Mouse (Mus musculus): ENCODE measurements around the gene Ttll6. TPM values are rescaled to one million over a fixed set of nuclear protein-coding genes. Genes with fewer than 3 reads are reported as not detected.

Ttll6 gene
- total RNA-seq, 2 experiments from 2014 or later, result not detected

- DNase-seq, result no peak
These were observed 35.4 kb downstream of the Ttll6 start for GRCm38 (mm10) chr11:96169016-96169415.

DNA sequence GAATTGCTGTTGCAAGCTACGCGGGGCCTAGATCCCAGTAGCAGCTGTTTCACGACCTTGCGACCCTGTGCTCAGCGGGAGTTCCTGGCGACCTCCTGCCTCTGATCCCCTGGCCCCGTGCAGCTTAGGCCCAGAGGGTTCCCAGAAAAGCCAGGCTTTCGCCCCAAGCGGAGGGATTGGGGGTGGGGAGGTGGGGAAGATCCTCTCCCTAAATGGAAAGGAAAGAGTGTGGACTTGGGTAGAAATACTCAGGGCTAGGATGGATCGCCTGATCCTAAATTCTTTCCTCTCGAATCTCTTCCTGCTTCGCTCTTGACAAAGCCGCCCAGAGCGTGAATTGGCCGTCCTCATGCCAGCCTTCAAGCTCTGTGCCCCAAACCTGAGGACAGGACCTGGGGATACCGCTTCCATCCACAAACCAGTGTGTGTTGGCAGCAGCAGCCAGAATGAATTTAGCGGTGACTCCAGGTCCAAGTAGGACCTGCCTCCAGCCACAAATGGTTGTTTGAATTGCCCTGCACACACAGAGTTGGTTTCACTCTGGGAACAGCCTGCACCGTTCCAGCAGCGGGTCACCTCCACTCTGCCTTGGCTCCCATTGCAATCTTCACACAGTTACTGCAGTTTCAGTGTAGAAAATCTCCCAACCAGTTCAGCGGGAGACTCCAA lies 37.3 kb downstream of the Ttll6 start:
- DNase-seq, result no peak

DNA sequence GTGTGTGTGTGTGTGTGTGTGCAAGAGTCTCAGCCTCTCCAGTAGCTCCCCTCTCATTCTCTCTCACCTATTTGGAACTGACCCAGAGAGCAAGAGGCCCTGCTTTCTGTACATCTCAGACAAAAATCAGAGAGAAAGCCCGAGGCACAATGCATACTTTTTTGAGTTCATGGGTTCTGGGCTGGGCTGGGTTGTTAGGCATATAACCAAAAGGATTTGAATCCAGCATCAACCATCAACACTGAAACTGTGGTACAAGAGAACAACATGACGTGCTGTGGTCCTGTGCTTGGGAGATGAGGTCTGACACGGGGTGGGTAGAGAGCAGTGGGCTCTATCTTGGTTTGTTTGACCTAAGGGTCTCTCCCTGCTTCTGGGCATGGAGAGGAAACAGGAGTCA lies 38.0 kb downstream of the Ttll6 start:
- no peak for DNase-seq

GRCm38 (mm10) chr11:96172511-96173287 lies 39.1 kb downstream of the Ttll6 start:
- DNase-seq, result no peak

- no peak for DNase-seq
These were observed 39.8 kb downstream of the Ttll6 start for GRCm38 (mm10) chr11:96173288-96173840.

DNA sequence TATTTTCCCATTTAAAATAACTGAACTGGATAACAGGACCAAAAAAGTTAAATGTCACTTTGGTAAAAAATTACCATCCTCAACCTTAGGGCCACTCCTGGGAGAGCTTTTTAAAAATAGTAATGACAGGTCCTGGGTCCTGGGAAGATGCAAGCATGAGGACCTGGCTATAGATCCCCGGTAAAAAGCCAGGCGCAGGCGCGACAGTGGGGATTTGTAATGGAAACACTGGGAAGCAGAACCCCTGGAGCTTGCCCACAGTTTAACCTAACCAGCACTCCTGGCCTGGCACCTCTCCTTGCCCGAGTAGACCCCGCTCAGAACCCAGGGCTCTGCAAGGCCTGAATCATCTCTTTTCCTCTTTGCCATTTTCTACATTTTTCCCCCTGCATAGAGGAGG lies 41.3 kb downstream of the Ttll6 start:
- no peak for DNase-seq

DNA sequence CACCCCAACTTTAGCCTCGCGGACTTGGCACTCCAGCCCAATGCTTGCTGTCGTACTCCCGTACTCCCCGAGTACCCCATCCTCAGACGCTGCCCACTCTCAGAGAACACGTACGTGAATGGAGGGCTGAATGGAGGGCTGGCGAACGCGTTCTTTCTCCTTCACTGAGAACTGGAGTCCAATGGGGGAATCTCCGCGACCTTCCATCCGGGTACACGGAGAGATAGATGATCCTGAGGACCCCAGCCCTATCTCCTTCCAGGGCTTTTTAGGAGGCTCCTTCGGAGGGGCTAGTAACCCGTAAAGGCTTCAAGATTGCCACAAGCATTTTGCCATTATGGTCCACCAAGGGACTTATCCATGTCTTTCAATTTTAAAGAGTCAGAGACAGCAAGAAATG lies 41.9 kb downstream of the Ttll6 start:
- DNase-seq, result no peak

DNA sequence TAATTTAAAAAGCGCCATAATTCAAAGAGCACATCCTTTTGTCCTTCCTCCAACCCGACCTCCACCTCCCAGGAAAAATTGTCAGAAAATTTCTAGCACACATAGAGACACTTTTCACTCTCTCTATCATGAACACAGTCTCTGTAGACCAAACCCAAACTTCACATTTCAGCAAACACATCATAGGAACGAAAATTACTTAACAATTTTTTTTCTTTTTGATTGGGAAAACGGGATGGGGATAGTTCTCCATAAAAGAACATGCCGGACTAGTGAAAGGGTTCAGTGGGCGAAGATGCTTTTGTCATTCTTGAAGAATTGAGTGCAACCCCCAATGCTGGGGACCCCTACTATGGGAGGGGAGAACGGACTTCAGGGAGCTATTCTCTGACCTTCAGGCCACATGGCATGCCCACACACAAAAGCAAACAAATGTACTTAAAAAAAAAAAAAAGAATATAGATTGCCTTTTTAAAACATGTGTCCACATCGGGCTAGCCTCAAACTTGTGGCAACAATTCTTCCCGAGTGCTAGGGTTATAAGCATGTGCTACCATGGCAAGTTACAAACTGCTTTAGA lies 42.5 kb downstream of the Ttll6 start:
- DNase-seq, result no peak

DNA sequence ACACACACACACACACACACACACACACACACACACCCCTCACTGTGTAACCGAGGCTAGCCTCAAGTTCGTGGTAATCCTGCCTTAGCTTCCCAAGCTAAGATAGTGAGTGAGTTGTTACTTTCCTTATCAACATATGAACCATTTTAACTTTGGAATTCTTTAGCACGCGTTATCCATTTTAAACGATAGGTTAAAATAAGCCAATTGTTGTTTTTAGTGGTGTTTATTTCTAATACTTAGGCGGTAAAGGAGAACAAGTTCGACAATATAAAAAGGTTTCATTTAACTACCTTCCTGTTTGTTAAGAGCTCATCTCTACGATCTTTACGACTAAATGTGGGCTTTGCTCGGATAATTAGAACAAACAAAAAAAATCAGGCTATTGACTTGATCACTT lies 43.3 kb downstream of the Ttll6 start:
- DNase-seq, result no peak

DNA sequence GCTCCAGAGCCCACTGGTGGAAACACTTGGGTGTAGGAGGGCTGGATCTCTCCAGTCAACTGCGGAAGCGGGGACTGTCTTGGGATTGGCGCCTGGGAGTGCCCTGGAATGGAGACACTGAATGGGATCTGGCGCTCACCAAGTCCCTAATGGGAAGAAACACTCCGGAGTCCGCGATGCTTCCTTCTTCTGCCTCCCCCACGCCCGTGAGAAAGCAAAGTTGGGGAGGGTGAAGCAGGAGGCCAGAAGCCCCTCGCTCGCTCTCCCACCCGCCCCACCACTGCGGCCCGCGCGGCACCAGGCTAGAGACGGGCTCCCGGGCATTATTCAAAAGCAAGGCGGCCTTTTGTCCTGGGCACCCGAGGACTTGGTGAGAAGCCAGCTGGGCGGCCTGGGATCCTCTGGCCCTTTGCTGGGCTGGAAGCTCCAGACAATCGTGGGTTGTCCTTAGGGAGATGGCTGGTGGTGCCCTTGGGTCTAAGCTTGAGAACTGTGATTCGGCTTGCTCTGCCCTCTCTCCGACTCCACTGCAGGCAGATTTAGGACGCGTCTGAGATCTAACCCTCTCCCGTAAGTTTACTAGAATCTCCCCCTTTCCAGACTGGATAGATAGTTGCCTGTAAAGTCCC lies 44.1 kb downstream of the Ttll6 start:
- DNase-seq, result no peak

DNA sequence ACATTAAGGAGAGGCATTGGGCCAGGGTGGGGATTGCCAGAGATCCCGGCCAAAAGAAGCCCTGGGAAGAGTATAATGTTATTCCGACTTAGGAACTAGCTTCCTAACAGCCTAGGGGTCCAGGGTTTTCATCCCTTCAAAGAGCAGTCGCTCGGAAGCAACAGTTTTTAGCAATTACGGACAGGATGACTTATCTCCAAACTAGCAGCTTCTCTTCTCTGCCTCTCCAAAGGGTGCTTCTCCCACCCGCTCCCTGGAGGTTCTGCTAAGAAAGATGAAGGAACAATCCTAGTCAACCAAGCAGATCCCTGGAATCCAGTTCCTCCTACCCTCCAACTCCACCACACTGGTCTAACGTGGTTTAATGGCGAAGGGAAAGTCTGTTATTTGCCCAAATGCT lies 44.8 kb downstream of the Ttll6 start:
- no peak for DNase-seq

DNA sequence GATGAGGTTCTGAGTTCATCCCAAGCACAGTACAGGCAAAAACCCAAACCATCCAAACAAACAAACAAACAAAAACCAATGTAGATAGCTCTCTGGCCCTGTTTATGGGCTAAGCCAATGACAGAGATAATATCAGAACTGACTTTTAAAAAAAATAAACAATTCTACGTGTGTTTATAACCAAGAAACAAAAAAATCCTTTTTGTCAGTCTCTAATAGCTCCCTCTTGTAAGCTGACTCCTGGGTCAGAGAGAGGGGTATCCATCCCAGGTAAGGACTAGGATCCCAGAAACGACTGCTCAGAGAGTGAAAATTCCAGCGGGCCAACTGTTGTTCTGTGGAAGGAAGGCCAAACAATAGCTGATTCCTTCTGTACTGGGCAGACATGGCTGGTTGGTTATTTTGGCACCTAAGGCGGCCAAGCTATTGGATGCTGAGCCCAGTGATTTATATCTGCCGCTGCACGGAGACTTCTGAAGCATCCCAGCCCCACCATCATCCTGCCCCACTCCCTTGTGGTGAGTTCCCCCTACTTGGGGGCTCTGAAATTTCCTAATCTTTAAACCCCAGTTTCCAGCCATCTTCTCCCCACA lies 45.4 kb downstream of the Ttll6 start:
- no peak for DNase-seq

DNA sequence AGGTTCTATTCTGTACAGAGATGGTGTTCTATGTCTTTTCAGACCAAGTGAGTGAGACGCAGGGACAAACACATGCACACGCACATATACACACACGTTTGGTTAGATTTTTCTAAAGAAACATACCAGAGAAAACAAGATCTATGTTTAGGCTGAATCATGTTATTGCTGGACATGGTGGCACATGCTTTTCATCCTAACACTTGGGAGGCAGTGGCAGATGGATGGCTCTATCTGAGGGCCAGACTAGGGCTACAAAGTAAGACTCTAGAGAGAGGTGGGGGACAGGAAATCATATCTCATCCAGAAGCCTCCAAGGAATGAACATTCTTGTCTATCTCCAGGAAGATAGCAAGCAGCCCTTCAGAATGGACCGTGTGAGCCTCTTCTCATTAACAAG lies 47.5 kb downstream of the Ttll6 start:
- no peak for DNase-seq

DNA sequence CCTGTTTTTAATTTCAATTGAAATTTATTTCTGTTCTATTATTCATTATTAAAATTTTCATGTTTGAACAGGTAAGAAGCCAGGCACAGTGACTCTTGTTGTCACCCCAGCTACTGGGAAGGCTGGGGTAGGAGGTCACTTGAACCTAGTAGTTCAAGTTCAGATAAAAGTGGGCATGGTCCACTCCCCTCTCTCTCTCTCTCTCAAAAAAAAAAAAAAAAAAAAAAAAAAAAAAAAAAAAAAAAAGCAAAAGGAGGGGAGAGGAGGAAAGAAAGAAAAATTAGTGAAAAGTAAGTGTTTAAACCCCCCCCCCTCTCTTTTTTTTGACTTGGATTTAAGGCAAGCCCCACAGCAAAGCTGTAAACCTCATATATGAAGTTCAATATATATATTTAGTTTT lies 50.6 kb downstream of the Ttll6 start:
- DNase-seq, result no peak

DNA sequence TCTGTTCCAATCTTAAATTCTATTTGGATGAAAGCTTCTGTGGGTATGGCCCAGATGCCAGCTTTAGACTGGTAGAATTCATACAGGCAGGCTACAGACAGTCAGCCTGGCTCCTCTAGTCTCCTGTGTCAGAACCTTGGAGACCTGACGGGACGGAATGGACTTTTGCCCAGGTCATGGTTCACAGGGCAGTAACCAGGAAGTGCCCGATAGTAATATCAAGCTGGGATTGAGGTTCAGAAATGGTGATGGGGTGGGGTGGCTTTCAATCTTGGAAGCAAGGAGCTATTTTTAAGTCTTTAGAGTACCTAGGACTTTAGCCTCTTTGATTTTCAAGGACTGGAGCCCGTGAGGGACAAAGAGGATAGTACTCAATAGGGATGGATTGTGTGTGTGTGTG lies 53.7 kb downstream of the Ttll6 start:
- no peak for DNase-seq

DNA sequence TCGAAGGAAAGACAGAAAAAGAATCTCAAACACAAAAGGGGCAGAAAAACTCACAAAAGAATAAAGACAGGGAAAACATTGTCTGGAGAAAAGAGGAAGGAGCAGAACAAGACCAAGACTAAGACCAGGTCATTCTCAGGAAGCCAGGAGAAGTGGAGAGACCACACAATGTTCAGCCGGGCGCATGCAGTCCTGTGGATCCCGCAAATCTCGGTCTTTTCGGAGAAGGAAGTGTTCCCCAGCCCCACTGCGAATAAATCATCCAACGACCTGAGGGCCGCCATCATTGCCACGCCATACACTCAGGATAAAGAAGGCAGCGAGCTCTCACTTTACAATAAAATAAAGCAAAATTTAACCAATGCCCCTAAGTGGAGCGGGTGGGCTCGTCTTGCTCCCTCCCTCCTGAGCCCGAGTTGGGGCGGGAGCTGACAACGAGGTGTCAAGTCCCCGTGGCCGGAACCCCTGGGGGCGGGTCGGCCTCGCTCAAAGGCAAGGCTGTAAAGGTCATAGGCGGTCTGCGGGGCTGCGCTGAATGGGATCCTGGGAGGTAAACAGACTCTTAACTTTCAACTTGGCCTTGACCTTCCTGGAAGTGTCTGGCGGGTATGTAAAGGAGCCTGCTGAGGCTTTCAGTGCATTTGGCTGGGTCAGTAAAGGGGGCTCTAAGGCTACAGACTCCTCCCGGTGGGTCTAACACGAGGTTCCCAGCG lies 56.4 kb downstream of the Ttll6 start:
- no peak for DNase-seq

DNA sequence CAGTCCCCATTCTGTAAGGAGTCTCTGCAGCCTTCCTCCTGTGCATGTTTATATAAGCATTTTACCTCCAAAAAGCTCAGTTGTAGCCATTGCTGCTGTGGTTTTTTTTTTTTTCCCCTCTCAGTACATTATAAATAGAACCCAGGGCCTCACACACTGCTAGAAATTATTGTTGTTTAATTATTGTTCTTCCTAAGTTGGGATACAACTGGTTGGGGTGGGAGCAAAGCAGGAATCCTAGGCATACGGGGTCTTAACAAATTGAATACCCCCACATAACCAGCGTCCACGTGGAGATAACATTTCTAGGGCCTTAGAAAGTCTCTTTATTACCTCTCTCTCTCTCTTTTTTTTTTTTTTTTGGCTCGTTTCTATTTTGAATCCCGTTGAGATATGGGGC lies 57.5 kb downstream of the Ttll6 start:
- DNase-seq, result no peak

DNA sequence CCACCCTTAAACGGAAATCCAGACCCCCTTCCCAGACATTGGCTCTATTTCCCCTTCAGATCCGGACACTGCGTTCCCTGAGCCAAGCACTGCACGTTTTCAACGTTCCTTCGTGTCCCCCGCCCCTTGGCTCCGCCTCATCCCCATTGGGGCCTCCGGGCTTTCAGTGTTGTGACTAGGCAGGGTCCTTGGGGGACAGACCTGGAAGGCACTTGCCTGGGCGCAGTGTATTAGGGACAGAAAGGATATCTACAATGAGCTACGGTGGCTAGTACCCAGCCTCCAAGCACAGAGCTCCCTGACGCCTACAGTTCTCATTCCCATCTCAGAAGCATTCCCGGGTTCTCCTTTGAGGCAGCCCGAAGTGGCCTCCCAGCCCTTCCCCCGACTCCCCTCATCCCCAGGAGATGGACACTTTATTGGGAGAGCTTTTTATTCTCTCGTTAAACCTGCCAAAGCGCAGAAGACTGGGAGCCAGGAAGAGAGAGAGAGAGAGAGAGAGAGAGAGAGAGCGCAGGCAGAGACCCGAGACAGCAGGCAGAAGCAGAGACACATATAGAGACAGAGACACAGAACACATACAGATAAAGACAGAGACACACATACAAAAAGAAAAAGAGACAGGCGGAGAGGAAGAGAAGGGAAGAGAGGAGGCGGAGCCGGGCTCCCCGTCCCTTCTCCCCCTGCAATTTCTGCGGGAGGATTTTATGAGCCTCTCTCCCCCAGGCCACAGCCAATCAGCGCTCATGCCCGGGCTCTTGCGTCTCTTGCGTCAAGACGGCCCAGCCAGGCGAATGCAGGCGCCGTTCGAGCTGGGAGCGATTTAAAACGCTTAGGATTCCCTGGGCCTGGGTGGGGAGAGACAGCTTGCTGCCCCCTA lies 60.2 kb downstream of the Ttll6 start, which contains the start of gene Hoxb13:
TSS of gene Hoxb13 (plus strand) at position 796 of the 880 bp plus-strand sequence.
- no peak for DNase-seq

- DNase-seq, result no peak
These were observed 60.8 kb downstream of the Ttll6 start for GRCm38 (mm10) chr11:96194401-96194710.

GRCm38 (mm10) chr11:96194961-96195640 lies 61.5 kb downstream of the Ttll6 start:
- DNase-seq, result no peak

Measured in heart, postnatal 4 days (tissue).